Mouse (Mus musculus) stomach, postnatal 0 days (tissue): ENCODE data around the gene Ciapin1. TPM values are rescaled to one million over a fixed set of nuclear protein-coding genes. Genes with fewer than 3 reads are reported as not detected.

Experiments
- ATAC-seq: fragments of 200-750 bp; cut with Nextera tagmentation; 2 replicates; pipeline ENCODE4 v1.8.0; 2017; ENCODE audit not compliant: low FRiP score, low TSS enrichment
- DNase-seq: peaks from one replicate; pipeline ENCODE4 v3.0.0-alpha.2; 2016; ENCODE audit warnings: low spot score
- H3K27ac ChIP-seq: fragments of 300-500 bp; sonication (generic); replicated peaks from 2 replicates; pipeline ENCODE4 v1.5.1; 2014; ENCODE audit warnings: mild to moderate bottlenecking, control low read depth
- H3K27me3 ChIP-seq: fragments of 300-500 bp; sonication (generic); 2 replicates; pipeline ENCODE4 v1.6.1; 2014; ENCODE audit warnings: low read length; ENCODE audit not compliant: control insufficient read depth, insufficient read depth
- H3K36me3 ChIP-seq: fragments of 300-500 bp; sonication (generic); 2 replicates; pipeline ENCODE4 v1.6.1; 2014; ENCODE audit warnings: low read length, mixed read lengths; ENCODE audit not compliant: control insufficient read depth, insufficient read depth
- H3K4me1 ChIP-seq: fragments of 300-500 bp; sonication (generic); replicated peaks from 2 replicates; pipeline ENCODE4 v1.6.1; 2014; ENCODE audit warnings: antibody characterized with exemption; ENCODE audit not compliant: control insufficient read depth, insufficient read depth
- H3K4me2 ChIP-seq: fragments of 300-500 bp; sonication (generic); replicated peaks from 2 replicates; pipeline ENCODE4 v1.6.1; 2014; ENCODE audit warnings: low read depth, mild to moderate bottlenecking, control low read depth, moderate library complexity
- H3K4me3 ChIP-seq: fragments of 300-500 bp; sonication (generic); 2 replicates; pipeline ENCODE4 v1.5.1; 2014; ENCODE audit warnings: low read depth, low read length, control low read depth
- H3K9ac ChIP-seq: fragments of 300-500 bp; sonication (generic); 2 replicates; pipeline ENCODE4 v1.6.1; 2014; ENCODE audit warnings: mild to moderate bottlenecking, low read length, control low read depth, mixed read lengths
- H3K9me3 ChIP-seq: fragments of 300-500 bp; sonication (generic); 2 replicates; pipeline ENCODE4 v1.6.1; 2016; ENCODE audit warnings: low read length; ENCODE audit not compliant: control insufficient read depth
- CTCF ChIP-seq: IDR thresholded peaks from 2 replicates; pipeline ENCODE4 v1.5.1; 2016; ENCODE audit warnings: antibody characterized with exemption, low read depth, mild to moderate bottlenecking, moderate library complexity
- EP300 ChIP-seq: optimal IDR thresholded peaks from 2 replicates; pipeline ENCODE3; 2016; ENCODE audit warnings: antibody characterized with exemption
- WGBS: fragments of 180-500 bp; shearing (Covaris S2); extraction: QIAGEN DNeasy Blood & Tissue Kit; methylation state at CpG from one replicate; pipeline ENCODE4 v1.1.7; 2014; 5-methylcytosine and 5-hydroxymethylcytosine counted together
- polyA plus RNA-seq: library from polyadenylated mRNA; unstranded; fragments of >200 nt; fragmentation: Nextera tagmentation; extraction: Ambion mirVana; gene quantifications from 2 replicates; pipeline ENCODE4 v1.2.1, GENCODE M21; 2015

The Ciapin1 gene
- polyA plus RNA-seq: 58.8 and 61.7 TPM in 2 replicates

- TF ChIP-seq CTCF (no peak), EP300 (peak; percentile 97)
- H3K9me3 ChIP-seq: no peaks in the 10 kb centered on the region
- H3K4me3 ChIP-seq: peak within 1 kb of the TSS; percentile 89
- DNase-seq (peak; percentile 96), ATAC-seq (peak; percentile 98)
- under 1% methylated on average over 81 of the region's 82 CpGs for WGBS
- H3K36me3 ChIP-seq: no peaks in the 10 kb centered on the region
- H3K4me1 ChIP-seq: no peaks in the 10 kb centered on the region
- H3K27ac ChIP-seq: peak within 1 kb of the TSS; percentile 97
- no peaks in the 10 kb centered on the region for H3K27me3 ChIP-seq
- H3K4me2 ChIP-seq: peak within 1 kb of the TSS; percentile 82
- peak within 1 kb of the TSS; percentile 95 for H3K9ac ChIP-seq
These were observed at the start of gene Ciapin1, which contains the start of gene Coq9 for GRCm38 (mm10) chr8:94837662-94838574. TSS of gene Ciapin1 (minus strand) at chr8:94838358. TSS of gene Coq9 (plus strand) at chr8:94838321.

DNA sequence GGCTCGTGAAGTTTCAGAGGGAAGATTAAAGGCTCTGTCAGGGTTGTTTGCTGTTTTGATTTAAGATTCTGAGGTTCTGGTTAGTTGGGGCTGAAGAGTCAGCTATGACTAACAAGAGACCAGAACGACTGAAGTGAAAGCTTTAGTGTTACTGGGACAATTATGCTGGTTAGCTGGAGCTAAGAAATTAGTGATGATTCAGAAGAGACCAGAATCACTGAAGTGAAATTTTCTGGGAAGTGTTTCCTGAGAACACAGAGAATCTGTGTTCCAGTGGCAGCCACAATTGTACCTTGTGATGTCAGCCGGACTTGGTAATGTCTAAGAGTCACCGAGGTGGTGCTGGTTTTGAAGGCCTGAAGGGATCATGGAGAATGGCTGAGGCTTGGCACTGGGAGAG lies 42.6 kb upstream of the Ciapin1 start:
- H3K4me3 ChIP-seq: no peak overlapping the region

DNA sequence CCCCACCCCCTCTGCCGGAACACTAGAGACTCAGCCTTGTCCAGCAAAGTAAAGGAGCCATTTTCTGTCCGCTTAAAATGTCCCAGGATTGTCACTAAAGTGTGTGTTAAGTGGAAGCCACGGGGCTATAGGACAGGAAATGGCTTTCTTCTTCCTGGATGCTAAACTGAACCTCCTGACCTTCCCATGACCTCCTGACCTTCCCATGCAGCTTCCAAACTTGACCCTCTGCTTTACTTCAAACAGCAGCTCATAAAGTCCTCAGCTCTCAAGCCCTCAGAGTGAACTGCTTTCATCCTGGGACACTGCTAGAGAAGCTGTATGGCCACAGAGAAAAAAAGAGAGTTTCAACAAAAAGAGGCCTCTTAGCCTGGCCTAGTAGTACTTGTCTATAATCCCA lies 38.7 kb upstream of the Ciapin1 start:
- Histone ChIP-seq H3K4me1 (peaks cover 8% of the 10 kb centered on the region), H3K27me3 (no peaks in the 10 kb centered on the region), H3K27ac (peak overlapping the region; percentile 45; the same call in 1 of the 2 replicates), H3K36me3 (no peaks in the 10 kb centered on the region), H3K9ac (no peak overlapping the region), H3K9me3 (no peaks in the 10 kb centered on the region), H3K4me3 (no peak overlapping the region), H3K4me2 (no peak overlapping the region)
- no peak for TF ChIP-seq CTCF
- no peak for TF ChIP-seq EP300
- no peak for ATAC-seq
- WGBS: 37% methylated on average over 3 of the region's 3 CpGs
- no peak for DNase-seq

More for the DNA sequence above, 42.6 kb upstream of the Ciapin1 start:
- Histone ChIP-seq H3K27ac (no peak overlapping the region), H3K9ac (no peak overlapping the region), H3K4me1 (no peaks in the 10 kb centered on the region; the same call in 1 of the 2 replicates), H3K27me3 (no peaks in the 10 kb centered on the region), H3K4me2 (no peak overlapping the region), H3K9me3 (no peaks in the 10 kb centered on the region), H3K36me3 (no peaks in the 10 kb centered on the region)
- DNase-seq (no peak), ATAC-seq (no peak)
- 61% methylated on average over 4 of the region's 4 CpGs for WGBS
- TF ChIP-seq CTCF (no peak), EP300 (no peak)

DNA sequence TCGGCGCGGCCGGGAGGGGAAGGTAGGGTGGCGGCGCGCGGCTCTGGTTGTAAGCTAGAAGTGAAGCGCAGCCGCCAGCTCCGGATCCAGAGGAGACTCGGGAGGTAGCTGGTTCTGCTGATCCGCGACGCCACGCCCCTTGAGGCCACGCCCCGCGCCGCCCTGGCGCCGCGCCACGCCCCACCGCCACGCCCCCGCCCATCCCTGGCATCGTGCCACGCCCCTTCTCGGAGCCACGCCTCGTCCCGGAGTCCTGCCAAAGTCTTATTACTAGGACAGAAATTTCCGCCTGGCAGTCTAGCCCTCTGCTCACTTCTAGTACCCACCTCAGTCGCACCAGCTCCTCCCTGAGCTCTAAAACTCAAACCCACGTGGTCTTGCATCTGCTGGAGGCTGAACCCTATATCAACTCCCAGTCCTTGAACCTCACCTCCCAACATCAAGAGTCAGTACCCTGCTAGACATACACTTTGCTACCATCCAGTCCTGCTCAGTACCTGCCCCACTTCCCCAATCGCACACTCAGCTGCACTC lies 38.1 kb upstream of the Ciapin1 start, which contains the start of gene Dok4:
Gene Dok4 (minus strand): TSS at position 134 of the 534 bp plus-strand sequence.
- H3K27me3 ChIP-seq: no peaks in the 10 kb centered on the region
- peak within 1 kb of the TSS; percentile 66 for H3K4me3 ChIP-seq
- TF ChIP-seq CTCF (peak; percentile 3; the same call in 1 of the 2 replicates), EP300 (no peak)
- no peaks in the 10 kb centered on the region for H3K36me3 ChIP-seq
- H3K4me2 ChIP-seq: peak within 1 kb of the TSS; percentile 91
- DNase-seq: peak; percentile 96
- H3K4me1 ChIP-seq: peaks cover 9% of the 10 kb centered on the region
- WGBS: under 1% methylated on average over 19 of the region's 37 CpGs
- peak within 1 kb of the TSS; percentile 86 for H3K27ac ChIP-seq
- ATAC-seq: peak; percentile 61
- H3K9ac ChIP-seq: peak within 1 kb of the TSS; percentile 71
- H3K9me3 ChIP-seq: no peaks in the 10 kb centered on the region

DNA sequence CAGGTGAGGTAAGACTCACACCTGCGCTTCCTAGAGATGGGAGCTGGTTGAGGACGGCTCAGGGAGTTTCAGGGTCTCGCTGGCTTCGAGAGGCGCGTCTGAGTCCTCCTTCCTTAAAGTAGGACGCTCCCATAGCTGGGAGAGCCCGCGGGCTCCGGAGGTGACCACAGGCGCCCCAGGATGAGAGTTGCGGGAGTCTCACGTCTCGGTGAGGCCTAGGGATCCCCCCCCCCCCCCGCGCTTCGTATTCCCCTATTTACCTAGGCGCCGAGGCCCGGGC lies 37.7 kb upstream of the Ciapin1 start:
- peak overlapping the region; percentile 66 for H3K4me3 ChIP-seq
- H3K36me3 ChIP-seq: no peaks in the 10 kb centered on the region
- no peaks in the 10 kb centered on the region for H3K9me3 ChIP-seq
- H3K9ac ChIP-seq: peak overlapping the region; percentile 71
- TF ChIP-seq EP300: no peak
- no peaks in the 10 kb centered on the region for H3K27me3 ChIP-seq
- WGBS: 0% methylated on average over 11 of the region's 20 CpGs
- no peak for DNase-seq
- H3K27ac ChIP-seq: peak overlapping the region; percentile 86
- H3K4me1 ChIP-seq: peaks cover 9% of the 10 kb centered on the region
- no peak for ATAC-seq
- H3K4me2 ChIP-seq: peak overlapping the region; percentile 91
